Mouse (Mus musculus): ENCODE measurements around the gene H2-M10.6.
"Not testable (repeated sequence)": the region's sequence is repeated elsewhere in the genome, so short reads cannot be mapped to it uniquely, and the experiment has no call there.

Gene H2-M10.6

DNA sequence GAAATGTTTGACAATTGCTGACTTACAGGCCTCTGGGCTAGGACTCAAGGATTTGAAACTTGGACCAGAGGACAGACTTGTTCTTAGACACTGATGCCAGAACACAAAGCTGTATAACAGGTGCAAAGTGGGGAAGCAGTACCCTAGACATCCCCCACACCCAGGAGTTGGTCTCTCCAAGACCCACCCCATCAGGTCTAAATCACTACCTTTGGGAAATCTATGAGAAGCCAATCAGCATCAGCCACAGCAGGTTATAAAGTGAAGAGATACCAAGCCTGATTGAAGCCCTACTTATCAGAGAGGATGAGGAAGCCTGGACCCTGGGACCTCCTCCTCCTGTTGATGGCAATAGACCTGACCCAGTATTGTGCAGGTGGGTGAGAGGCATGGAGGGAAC lies at the start of gene H2-M10.6:
H2-M10.6 (plus strand) TSS at position 301 of the 400 bp plus-strand sequence.
- DNase-seq (ENCODE audit: low spot score in 2 of 2), result no peak

DNA sequence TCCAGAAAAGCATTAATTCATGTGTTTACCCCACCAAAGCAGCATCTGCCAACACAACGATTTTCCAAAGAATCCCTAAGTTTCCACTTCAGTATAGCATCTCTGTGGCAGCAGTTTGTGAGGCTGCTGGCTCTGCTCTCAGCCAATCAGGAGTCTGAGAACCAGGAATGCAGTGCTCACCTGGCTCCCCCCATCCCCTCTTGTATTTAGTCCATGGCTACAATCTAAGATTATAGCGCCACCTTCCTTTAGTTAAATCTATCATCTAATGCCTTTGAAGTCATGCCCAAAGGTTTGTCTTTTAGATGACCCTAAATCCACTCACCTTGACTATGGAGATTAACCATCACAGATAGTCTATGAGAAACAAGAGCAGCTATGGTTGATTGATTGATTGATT lies 48.2 kb upstream of the H2-M10.6 start:
- DNase-seq (ENCODE audit: low spot score in 2 of 2), result no peak

DNA sequence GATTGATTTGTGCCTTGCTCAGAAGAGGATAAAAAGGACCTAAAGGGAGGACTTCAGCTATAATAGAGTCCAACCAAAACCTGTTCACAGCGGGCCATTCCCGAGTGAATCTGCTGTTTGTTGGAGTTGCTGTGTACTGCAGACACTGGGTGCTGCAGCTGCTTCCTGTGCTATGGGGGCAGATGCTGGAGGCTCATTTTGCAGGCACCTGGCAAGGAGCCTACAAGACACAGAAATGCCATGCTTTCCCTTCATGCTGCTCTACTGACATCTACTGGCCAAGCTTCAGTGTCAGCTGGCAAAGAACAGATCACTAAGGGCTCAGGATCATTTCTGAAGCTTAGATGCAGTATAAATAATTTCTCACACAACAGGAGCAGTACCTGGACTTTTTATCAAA lies 47.7 kb upstream of the H2-M10.6 start:
- peak in 1 of 2 experiments; percentile 56 for DNase-seq (ENCODE audit: low spot score in 2 of 2)

- DNase-seq (ENCODE audit: low spot score in 2 of 2), result not testable (repeated sequence)
Observed at GRCm38 (mm10) chr17:36765403-36765802, 46.6 kb upstream of the H2-M10.6 start.

DNA sequence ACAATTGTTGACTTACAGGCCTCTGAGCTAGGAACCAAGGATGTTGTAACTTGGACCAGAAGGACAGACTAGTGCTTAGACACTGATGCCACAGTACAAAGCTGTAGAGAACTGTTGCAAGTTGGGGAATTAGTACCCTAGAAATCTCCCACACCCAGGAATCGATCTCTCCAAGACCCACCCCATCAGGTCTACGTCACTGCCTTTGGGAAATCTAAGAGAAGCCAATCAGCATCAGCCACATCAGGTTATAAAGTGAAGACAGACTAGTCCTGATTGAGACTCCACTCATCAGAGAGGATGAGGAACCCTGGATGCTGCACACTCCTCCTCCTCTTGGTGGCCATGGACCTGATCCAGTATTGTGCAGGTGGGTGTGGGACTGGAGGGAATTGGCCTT lies 39.4 kb upstream of the H2-M10.6 start, which contains the start of gene H2-M10.5:
H2-M10.5 (plus strand) TSS at position 301 of the 400 bp plus-strand sequence.
- DNase-seq (ENCODE audit: low spot score in 2 of 2), result not testable (repeated sequence)

GRCm38 (mm10) chr17:36781533-36781932 lies 30.4 kb upstream of the H2-M10.6 start:
- DNase-seq (ENCODE audit: low spot score in 2 of 2), result no peak

DNA sequence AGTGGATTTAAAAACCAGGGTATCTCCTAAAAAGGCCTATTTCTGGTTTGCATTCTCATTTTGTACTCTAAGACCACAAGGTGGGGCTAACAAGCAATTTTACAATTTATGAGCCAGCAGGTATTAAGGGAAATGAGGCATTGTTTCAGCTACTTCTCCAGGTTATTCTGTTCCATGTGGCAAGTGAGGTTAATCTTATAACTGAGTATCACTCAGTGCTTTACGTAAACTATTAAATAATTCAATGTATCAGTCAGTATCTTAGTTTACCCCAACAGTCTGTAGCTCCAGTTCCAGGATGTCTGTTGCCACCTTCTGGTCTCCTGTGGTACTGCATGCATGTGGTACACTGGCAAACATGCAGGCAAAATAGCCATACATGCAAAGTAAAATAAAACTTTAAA lies 25.5 kb upstream of the H2-M10.6 start:
- peak in 1 of 2 experiments; percentile 23 for DNase-seq (ENCODE audit: low spot score in 2 of 2)

GRCm38 (mm10) chr17:36788351-36788750 lies 23.6 kb upstream of the H2-M10.6 start:
- no peak for DNase-seq (ENCODE audit: low spot score in 2 of 2)

DNA sequence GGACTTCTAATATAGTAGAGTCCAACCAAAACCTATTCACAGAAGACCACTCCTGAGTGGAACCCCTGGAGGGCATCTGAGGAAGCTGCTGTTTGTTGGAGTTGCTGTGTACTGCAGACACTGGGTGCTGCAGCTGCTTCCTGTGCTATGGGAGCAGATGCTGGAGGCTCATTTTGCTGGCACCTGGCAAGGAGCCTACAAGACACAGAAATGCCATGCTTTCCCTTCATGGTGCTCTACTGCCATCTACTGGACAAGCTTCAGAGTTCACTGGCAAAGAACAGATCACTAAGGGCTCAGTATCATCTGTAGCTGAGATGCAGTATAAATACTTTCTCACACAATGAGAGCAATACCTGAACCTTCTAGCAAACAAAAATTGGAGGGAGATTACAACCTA lies 23.2 kb upstream of the H2-M10.6 start:
- DNase-seq (ENCODE audit: low spot score in 2 of 2), result peak; percentile 37 to 80

- no peak for DNase-seq (ENCODE audit: low spot score in 2 of 2)
Observed at GRCm38 (mm10) chr17:36799493-36799892, 12.5 kb upstream of the H2-M10.6 start.

DNA sequence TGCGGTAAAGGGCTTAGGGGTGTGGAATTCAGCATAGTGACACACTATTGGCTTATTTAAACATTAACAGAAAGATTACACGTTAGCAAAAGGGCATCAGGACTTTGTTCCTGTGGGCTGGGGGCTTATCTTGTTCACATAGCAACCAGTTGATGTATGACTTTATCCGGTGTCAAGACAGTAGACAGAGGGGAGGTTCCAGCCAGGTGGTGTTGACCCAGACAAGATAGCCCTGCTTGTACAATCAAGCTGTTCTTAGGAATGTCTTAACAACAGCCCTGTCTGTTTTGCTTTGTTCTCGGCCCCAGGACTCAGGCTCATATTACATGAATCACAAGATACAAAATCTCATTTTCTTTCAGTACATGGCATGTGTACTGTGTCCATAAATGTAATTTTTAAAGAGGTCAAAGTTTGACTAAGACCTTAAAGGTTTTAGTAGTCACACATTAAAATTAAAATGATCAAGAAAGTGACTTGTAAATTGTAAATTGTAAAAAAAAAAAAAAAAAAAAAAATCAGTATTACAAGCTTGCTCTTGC lies 12.0 kb upstream of the H2-M10.6 start:
- DNase-seq (ENCODE audit: low spot score in 2 of 2), result not testable (repeated sequence)

- DNase-seq (ENCODE audit: low spot score in 2 of 2), result peak in 1 of 2 experiments; percentile 50
Observed at GRCm38 (mm10) chr17:36824005-36824404, 12.0 kb downstream of the H2-M10.6 start.

DNA sequence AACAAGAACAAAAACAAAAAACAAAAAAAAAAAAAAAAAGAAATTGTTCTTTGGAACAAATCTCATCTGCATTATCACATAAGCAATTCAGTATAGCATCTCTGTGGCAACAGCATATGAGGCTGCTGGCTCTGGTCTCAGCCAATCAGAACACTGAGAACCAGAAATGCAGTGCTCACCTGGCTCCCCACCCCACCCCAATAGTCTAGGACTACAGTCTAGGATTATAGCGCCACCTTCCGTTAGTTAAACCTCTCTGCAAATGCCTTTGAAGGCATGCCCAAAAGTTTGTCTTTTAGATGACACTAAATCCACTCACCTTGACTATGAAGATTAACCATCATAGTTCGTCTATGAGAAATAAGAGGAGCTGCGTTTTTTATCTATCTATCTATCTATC lies 13.6 kb downstream of the H2-M10.6 start:
- DNase-seq (ENCODE audit: low spot score in 2 of 2), result peak in 1 of 2 experiments; percentile 7

- peak; percentile 74 to 86 for DNase-seq (ENCODE audit: low spot score in 2 of 2)
Observed at GRCm38 (mm10) chr17:36826002-36826401, 14.0 kb downstream of the H2-M10.6 start.

DNA sequence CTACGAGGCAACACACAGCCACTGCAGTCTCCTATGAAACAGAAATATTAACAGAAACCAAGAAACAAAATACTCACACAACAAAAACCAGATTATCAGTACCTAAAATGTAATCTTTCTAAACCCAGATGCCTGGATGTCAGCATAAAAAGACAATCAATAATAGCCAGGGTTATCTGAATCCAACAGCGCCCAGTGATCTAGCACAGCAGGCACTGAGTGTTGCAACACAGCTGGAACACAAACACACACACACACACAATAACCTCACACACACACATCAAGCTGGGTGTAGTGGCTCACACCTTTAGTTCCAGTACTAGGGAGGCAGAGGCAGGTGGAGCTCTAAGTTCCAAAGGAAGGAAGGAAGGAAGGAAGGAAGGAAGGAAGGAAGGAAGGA lies 16.5 kb downstream of the H2-M10.6 start:
- no peak for DNase-seq (ENCODE audit: low spot score in 2 of 2)

- DNase-seq (ENCODE audit: low spot score in 2 of 2), result no peak
Observed at GRCm38 (mm10) chr17:36830470-36830869, 18.5 kb downstream of the H2-M10.6 start.

DNA sequence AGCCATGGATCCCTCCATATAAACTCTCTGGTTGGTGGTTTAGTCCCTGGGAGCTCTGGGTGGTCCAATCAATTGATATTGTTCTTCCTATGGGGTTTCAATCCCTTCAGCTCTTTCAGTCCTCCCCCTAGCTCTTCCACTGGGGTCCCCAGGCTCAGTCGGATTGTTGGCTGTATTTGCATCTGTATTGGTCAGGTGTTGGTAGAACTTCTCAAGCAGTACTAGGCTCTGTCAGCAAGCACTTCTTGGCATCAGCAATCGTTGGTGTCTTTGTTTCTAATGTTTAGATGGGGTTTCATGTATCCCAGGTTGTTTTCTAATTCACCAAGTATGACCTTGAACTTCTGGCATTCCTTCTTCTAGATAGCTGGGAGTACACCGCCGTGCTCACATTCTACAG lies 20.7 kb downstream of the H2-M10.6 start:
- no peak for DNase-seq (ENCODE audit: low spot score in 2 of 2)

GRCm38 (mm10) chr17:36835591-36836426 lies 23.8 kb downstream of the H2-M10.6 start:
- peak in 1 of 2 experiments; percentile 5 for DNase-seq (ENCODE audit: low spot score in 2 of 2)

- DNase-seq (ENCODE audit: low spot score in 2 of 2), result no peak
Observed at GRCm38 (mm10) chr17:36836427-36836812, 24.4 kb downstream of the H2-M10.6 start.

GRCm38 (mm10) chr17:36836874-36837647 lies 25.1 kb downstream of the H2-M10.6 start, which contains the start of gene Trim26:
Gene Trim26, plus strand, starts transcription at chr17:36837134.
- peak; percentile 95 to 96 for DNase-seq (ENCODE audit: low spot score in 2 of 2)

DNA sequence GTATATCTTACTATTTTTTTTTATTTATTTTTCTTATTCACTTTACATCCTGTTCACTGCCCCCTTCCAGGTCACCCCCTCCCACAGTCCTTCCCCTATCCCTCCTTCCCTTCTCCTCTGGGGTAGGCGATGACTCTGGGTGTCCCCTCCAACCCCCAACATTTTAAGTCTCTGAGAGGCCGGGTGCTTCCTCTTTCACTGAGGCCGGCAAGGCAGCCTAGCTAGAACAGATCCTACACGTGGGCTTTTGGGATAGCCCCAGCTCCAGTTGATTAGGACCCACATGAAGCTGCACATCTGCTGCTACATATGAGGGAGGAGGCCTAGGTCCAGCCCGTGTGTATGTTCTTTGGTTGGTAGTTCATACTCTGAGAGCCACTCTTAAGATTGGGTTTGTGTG lies 27.0 kb downstream of the H2-M10.6 start:
- no peak for DNase-seq (ENCODE audit: low spot score in 2 of 2)

DNA sequence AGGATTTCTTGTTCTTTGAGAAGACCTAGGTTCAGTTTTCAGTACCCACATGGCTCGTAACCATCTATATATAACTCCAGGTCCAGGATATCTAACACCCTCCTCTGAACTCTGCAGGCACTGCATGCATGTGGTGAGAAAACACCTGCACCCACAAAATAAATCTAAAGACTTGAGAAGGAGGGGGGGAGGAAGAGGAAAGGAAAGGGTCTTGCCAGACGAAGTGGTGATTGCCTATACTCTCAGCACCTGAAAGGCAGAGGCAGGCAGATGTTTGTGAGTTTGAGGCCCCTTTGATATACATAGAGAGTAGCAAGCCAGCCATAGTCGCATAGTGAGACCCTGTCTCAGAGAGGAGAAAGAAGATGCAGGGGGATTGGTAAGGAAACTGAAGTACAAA lies 28.0 kb downstream of the H2-M10.6 start:
- no peak for DNase-seq (ENCODE audit: low spot score in 2 of 2)

All from cerebellum, postnatal 4 days (tissue).